Comparison of ENCODE assay signal across 26 mouse cellular contexts in genomic region chr4:48909161-48909560, GRCm38 (mm10).
"Had no signal": no experiment of that assay in that cellular context is flagged by ENCODE, and none has a peak within 500 bp of the region (broad histone marks: within the 10 kb centered on the region; RNA-seq: fewer than 3 reads in every experiment).

No protein-coding gene starts in this region.

- H3K4me3 ChIP-seq: gastrocnemius, adult 2 months; heart, embryonic 10.5 days; heart, embryonic 12.5 days; hindbrain, embryonic 10.5 days; hindbrain, embryonic 12.5 days; intestine, embryonic 15.5 days; layer of hippocampus, adult 2 months; left cerebral cortex, adult 2 months; limb, embryonic 10.5 days; limb, embryonic 12.5 days had no signal

- H3K4me2 ChIP-seq: heart, embryonic 12.5 days; hindbrain, embryonic 12.5 days; hindbrain, embryonic 14.5 days; intestine, embryonic 15.5 days; limb, embryonic 12.5 days had no signal

- H3K9me3 ChIP-seq: heart, embryonic 10.5 days; heart, embryonic 12.5 days; hindbrain, embryonic 10.5 days; hindbrain, embryonic 12.5 days; intestine, embryonic 15.5 days; limb, embryonic 10.5 days; limb, embryonic 12.5 days had no signal

- ATAC-seq: hindbrain, embryonic 16.5 days; inflammation-experienced regulatory T-cells, adult 6 months; intestine, embryonic 15.5 days; intestine, postnatal 0 days had no signal

- H3K9ac ChIP-seq: heart, embryonic 12.5 days; hindbrain, embryonic 12.5 days; hindbrain, embryonic 14.5 days; intestine, embryonic 15.5 days; limb, embryonic 12.5 days; liver, embryonic 14.5 days had no signal

- DNase-seq: gastrocnemius, adult 2 months; gastrocnemius, postnatal 10 days; gastrocnemius, postnatal 25 days; heart, adult 18-20 months; heart, postnatal 10 days; heart, postnatal 4 days; kidney, adult 18-20 months; kidney, adult 8-10 months; kidney, postnatal 10 days; kidney, postnatal 25 days; kidney, postnatal 4 days; liver had no signal

- H3K36me3 ChIP-seq: heart, embryonic 10.5 days; heart, embryonic 12.5 days; hindbrain, embryonic 10.5 days; hindbrain, embryonic 12.5 days; intestine, embryonic 15.5 days; limb, embryonic 10.5 days; limb, embryonic 12.5 days had no signal

- H3K27me3 ChIP-seq: heart, embryonic 12.5 days; hindbrain, embryonic 12.5 days; intestine, embryonic 15.5 days had no signal

- H3K4me1 ChIP-seq: heart, embryonic 10.5 days; heart, embryonic 12.5 days; hindbrain, embryonic 10.5 days; hindbrain, embryonic 12.5 days; intestine, embryonic 15.5 days had no signal

- H3K27ac ChIP-seq: gastrocnemius, adult 2 months; heart, embryonic 10.5 days; hindbrain, embryonic 10.5 days; hindbrain, embryonic 12.5 days; hindbrain, embryonic 14.5 days; intestine, embryonic 15.5 days; layer of hippocampus, adult 2 months; left cerebral cortex, adult 2 months; limb, embryonic 10.5 days; limb, embryonic 12.5 days; liver, embryonic 14.5 days had no signal
